Mouse (Mus musculus) lung, embryonic 16.5 days (tissue): ENCODE results near the gene Kcnj8. TPM values are rescaled to one million over a fixed set of nuclear protein-coding genes. Genes with fewer than 3 reads are reported as not detected.
"Not testable (repeated sequence)": the region's sequence is repeated elsewhere in the genome, so short reads cannot be mapped to it uniquely, and the experiment has no call there.

Experiments used
- ATAC-seq: fragments of 200-750 bp; cut with Nextera tagmentation; 2 replicates; pipeline ENCODE4 v1.8.0; 2017; ENCODE audit warnings: low read depth, mild to moderate bottlenecking, moderate library complexity
- H3K27ac ChIP-seq: fragments of 300-500 bp; sonication (generic); 2 replicates; pipeline ENCODE4 v1.5.1; 2014; ENCODE audit warnings: mild to moderate bottlenecking, control low read depth, low read length
- H3K27me3 ChIP-seq: fragments of 300-500 bp; sonication (generic); 2 replicates; pipeline ENCODE4 v1.6.1; 2014; ENCODE audit warnings: low read depth, low read length, mixed read lengths; ENCODE audit not compliant: control insufficient read depth, insufficient read depth
- H3K36me3 ChIP-seq: fragments of 300-500 bp; sonication (generic); 2 replicates; pipeline ENCODE4 v1.6.1; 2014; ENCODE audit warnings: low read length; ENCODE audit not compliant: control insufficient read depth, insufficient read depth
- H3K4me1 ChIP-seq: fragments of 300-500 bp; sonication (generic); replicated peaks from 2 replicates; pipeline ENCODE4 v1.6.1; 2014; ENCODE audit warnings: low read length, mixed read lengths; ENCODE audit not compliant: control insufficient read depth, insufficient read depth
- H3K4me2 ChIP-seq: fragments of 300-500 bp; sonication (generic); 2 replicates; pipeline ENCODE4 v1.6.1; 2014; ENCODE audit warnings: low read depth, low read length, control low read depth
- H3K4me3 ChIP-seq: fragments of 300-500 bp; sonication (generic); 2 replicates; pipeline ENCODE4 v1.5.1; 2014; ENCODE audit warnings: mild to moderate bottlenecking, low read length, control low read depth
- H3K9ac ChIP-seq: fragments of 300-500 bp; sonication (generic); 2 replicates; pipeline ENCODE4 v1.6.1; 2014; ENCODE audit warnings: low read length, control low read depth
- H3K9me3 ChIP-seq: fragments of 300-500 bp; sonication (generic); 2 replicates; pipeline ENCODE4 v1.6.1; 2016; ENCODE audit warnings: low read length; ENCODE audit not compliant: control insufficient read depth
- WGBS: fragments of 180-500 bp; shearing (Covaris S2); extraction: QIAGEN DNeasy Blood & Tissue Kit; methylation state at CpG from one replicate; pipeline ENCODE4 v1.1.7; 2014; 5-methylcytosine and 5-hydroxymethylcytosine counted together
- polyA plus RNA-seq: library from polyadenylated mRNA; unstranded; fragments of >200 nt; fragmentation: Nextera tagmentation; extraction: Ambion mirVana; gene quantifications from 2 replicates; pipeline ENCODE4 v1.2.1, GENCODE M21; 2015

Kcnj8 gene
- polyA plus RNA-seq, 1 experiment from 2014 or later = 17.8 TPM

DNA sequence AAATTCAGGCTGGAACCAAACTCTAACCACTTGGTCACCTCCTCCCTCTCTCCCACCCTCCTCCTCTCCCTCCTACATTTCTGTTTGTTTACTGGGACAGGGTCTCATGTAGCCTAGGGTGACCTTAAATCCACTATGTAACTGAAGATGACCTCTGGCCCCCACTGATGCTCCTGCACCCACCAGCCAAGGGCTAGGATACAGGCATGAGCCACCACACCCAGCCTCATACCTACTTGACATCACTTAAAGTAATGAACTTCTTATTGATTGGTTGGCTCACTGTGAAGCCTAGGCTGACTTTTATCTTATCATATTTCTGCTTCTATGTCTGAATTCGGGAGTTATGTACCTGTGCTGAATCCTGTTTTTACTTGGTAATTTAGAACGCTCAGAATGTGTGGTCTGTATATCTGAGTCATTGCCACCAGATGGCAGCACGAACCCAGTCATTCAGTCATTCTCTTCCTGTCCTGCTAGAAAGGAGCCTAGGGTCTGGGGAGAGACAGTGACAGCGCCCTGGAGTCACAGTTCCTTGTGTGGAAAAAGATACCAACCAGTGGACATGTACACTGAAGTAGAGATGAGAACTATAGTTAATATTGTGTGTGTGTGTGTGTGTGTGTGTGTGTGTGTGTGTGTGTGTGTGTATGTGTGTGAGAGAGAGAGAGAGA, 46.6 kb downstream of the Kcnj8 start:
- Histone ChIP-seq H3K27ac (no peak overlapping the region), H3K9me3 (no peaks in the 10 kb centered on the region), H3K36me3 (no peaks in the 10 kb centered on the region), H3K9ac (no peak overlapping the region), H3K4me3 (no peak overlapping the region), H3K27me3 (no peaks in the 10 kb centered on the region), H3K4me1 (peaks cover 11% of the 10 kb centered on the region; the same call in 1 of the 2 replicates), H3K4me2 (no peak overlapping the region)
- 2% methylated on average over 4 of the region's 4 CpGs for WGBS
- peak; percentile 87 for ATAC-seq

DNA sequence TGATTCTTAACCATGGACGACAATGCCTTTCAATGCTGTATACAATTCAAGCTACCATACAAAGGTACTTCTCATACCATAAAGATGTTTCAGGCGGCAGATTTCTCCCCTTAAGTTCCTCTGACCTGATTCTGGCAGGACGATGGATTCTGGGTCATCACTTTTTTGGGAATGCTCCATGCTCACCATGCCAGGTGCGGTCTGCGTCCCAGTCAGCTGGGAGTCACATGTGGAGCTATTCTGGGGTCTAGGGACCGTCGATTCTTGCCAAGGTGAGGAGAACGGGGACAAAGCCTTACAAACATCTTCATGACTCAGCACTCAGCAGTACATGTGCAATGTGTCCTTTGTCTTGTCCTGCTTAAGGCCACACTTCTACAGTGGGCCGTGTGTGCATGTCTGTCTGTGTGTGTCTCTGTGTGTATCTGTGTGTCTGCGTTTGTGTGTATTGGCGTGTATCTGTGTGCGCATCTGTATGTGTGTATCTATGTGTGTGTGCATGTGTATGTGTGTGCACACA, 49.8 kb downstream of the Kcnj8 start:
- Histone ChIP-seq H3K9me3 (no peaks in the 10 kb centered on the region), H3K4me1 (no peaks in the 10 kb centered on the region), H3K27me3 (no peaks in the 10 kb centered on the region), H3K4me3 (no peak overlapping the region), H3K36me3 (no peaks in the 10 kb centered on the region), H3K4me2 (no peak overlapping the region), H3K9ac (no peak overlapping the region), H3K27ac (no peak overlapping the region)
- WGBS = 76% methylated on average over 12 of the region's 12 CpGs
- no peak for ATAC-seq

DNA sequence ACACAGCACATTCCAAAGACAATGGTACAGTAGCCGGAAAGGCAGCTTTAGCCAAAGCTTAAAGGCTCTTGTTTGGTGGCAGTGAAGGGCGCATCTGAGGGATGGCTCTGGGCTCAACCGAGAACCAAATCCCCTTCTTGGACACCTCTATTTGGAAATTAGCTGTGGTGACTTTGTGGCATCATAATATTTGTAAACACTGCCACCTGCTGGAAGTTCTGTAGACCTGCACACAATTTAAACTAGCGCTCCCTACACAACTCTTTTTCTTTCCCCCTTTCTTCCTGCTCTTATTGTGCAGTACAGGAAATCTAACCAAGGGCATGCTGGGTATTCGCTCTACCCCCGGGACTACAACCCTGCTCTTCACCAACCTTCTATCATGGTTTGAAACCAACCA, 52.3 kb downstream of the Kcnj8 start:
- no peaks in the 10 kb centered on the region for H3K9me3 ChIP-seq
- H3K4me2 ChIP-seq = no peak overlapping the region
- H3K36me3 ChIP-seq = no peaks in the 10 kb centered on the region
- no peak overlapping the region for H3K4me3 ChIP-seq
- H3K27ac ChIP-seq = no peak overlapping the region
- 3% methylated on average over 6 of the region's 6 CpGs for WGBS
- H3K4me1 ChIP-seq = no peaks in the 10 kb centered on the region
- no peak overlapping the region for H3K9ac ChIP-seq
- 0 out of 2 replicates have a peak, but pooled peaks have one; percentile 33 for ATAC-seq
- H3K27me3 ChIP-seq = no peaks in the 10 kb centered on the region

- not testable (repeated sequence) for H3K9me3 ChIP-seq, H3K27ac ChIP-seq, H3K9ac ChIP-seq, H3K4me3 ChIP-seq, ATAC-seq, H3K4me1 ChIP-seq, H3K4me2 ChIP-seq, H3K36me3 ChIP-seq, H3K27me3 ChIP-seq
- WGBS = 64% methylated on average over 8 of the region's 9 CpGs
These were observed 56.0 kb downstream of the Kcnj8 start for GRCm38 (mm10) chr6:142515379-142515778.

GRCm38 (mm10) chr6:142514912-142515311, 56.5 kb downstream of the Kcnj8 start:
- Histone ChIP-seq H3K9me3 (no peaks in the 10 kb centered on the region), H3K9ac (no peak overlapping the region), H3K36me3 (no peaks in the 10 kb centered on the region), H3K4me2 (no peak overlapping the region), H3K4me3 (no peak overlapping the region), H3K27ac (no peak overlapping the region), H3K4me1 (no peaks in the 10 kb centered on the region), H3K27me3 (no peaks in the 10 kb centered on the region; the same call in 1 of the 2 replicates)
- ATAC-seq = no peak
- 6% methylated on average over 10 of the region's 10 CpGs for WGBS

Other genes starting within 250 kb of the Kcnj8 start
- gene Slco1a5, start 248.6 kb downstream of the Kcnj8 start, polyA plus RNA-seq = 0.16 TPM in 1 of 2 replicates, not detected in the other
- 15.8 and 15.9 TPM in 2 replicates for gene Pyroxd1, start 226.0 kb downstream of the Kcnj8 start, polyA plus RNA-seq
- 24.3 and 25.5 TPM in 2 replicates for gene Recql, start 184.5 kb downstream of the Kcnj8 start, polyA plus RNA-seq
- 81.2 and 85.6 TPM in 2 replicates for gene Golt1b, start 184.4 kb downstream of the Kcnj8 start, polyA plus RNA-seq
- gene Spx, start 158.2 kb downstream of the Kcnj8 start, polyA plus RNA-seq = 0.49 and 0.50 TPM in 2 replicates
- 0.91 TPM in 1 of 2 replicates, not detected in the other for gene Gys2, start 98.5 kb downstream of the Kcnj8 start, polyA plus RNA-seq
- 226 and 231 TPM in 2 replicates for gene Ldhb, start 63.7 kb downstream of the Kcnj8 start, polyA plus RNA-seq
- 5.8 TPM in 2 replicates for gene Abcc9, start 130.7 kb upstream of the Kcnj8 start, polyA plus RNA-seq
- gene Cmas, start 185.1 kb upstream of the Kcnj8 start, polyA plus RNA-seq = 61.7 and 65.1 TPM in 2 replicates
- not detected in 2 replicates for gene Sult6b2, start 232.9 kb upstream of the Kcnj8 start, polyA plus RNA-seq